Mouse (Mus musculus) brain, embryonic 14.5 days (tissue): ENCODE data around the gene Trappc10. TPM values are rescaled to one million over a fixed set of nuclear protein-coding genes. Genes with fewer than 3 reads are reported as not detected.
A peak's percentile ranks its signal among the peaks of the same experiment; 100 is the strongest.

ENCODE experiments used
- DNase-seq: peaks from one replicate; pipeline ENCODE4 v3.0.0-alpha.2; 2011; ENCODE audit warnings: low read depth
- CTCF ChIP-seq: fragments of 200-500 bp; IDR thresholded peaks from 2 replicates; pipeline ENCODE4 v1.5.1; 2012; ENCODE audit warnings: inconsistent platforms, mild to moderate bottlenecking, moderate library complexity, borderline replicate concordance; ENCODE audit not compliant: insufficient read depth, insufficient read length; ENCODE audit errors: extremely low read depth
- POLR2A ChIP-seq: fragments of 200-500 bp; IDR thresholded peaks from 2 replicates; pipeline ENCODE4 v1.6.1; 2012; ENCODE audit warnings: mild to moderate bottlenecking, inconsistent platforms, borderline replicate concordance; ENCODE audit not compliant: poor library complexity, insufficient read depth, insufficient read length, severe bottlenecking; ENCODE audit errors: extremely low read depth
- polyA plus RNA-seq: library from polyadenylated mRNA; depleted of rRNA; stranded (reverse); fragments of >200 nt; gene quantifications from 2 replicates; pipeline ENCODE4 v1.2.3, GENCODE M21; 2012; rRNA removed

Gene Trappc10
- polyA plus RNA-seq = 61.0 and 65.5 TPM in 2 replicates

- TF ChIP-seq POLR2A = peak; percentile 80
- no peak for TF ChIP-seq CTCF
- peak; percentile 92 for DNase-seq
Observed at GRCm38 (mm10) chr10:78244438-78245224, at the start of gene Trappc10. Trappc10 (minus strand) TSS chr10:78244641.

DNA sequence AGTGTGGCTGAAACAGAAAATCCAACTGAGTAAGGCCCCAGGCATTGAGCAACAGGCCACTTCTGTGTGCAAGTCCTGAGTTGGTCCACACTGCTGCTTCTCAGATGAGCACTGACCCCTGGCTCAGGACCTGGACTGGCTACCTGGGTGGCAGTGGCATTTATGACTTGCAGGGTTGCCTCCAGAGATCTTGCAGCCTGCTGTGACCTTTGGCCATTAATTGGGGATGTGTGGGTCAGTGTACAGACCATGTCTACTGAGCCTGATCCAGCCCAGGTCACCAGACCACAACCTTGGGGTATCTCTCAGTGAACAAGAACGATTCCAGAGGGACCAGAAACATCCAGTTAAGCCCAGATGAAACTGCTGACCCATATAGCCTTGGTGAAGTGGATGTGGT lies 49.1 kb upstream of the Trappc10 start:
- TF ChIP-seq CTCF (no peak), POLR2A (no peak)
- DNase-seq = no peak

GRCm38 (mm10) chr10:78292381-78292780 lies 47.9 kb upstream of the Trappc10 start:
- no peak for DNase-seq
- TF ChIP-seq POLR2A = no peak
- no peak for TF ChIP-seq CTCF

GRCm38 (mm10) chr10:78290730-78291535 lies 46.5 kb upstream of the Trappc10 start:
- no peak for DNase-seq
- TF ChIP-seq CTCF = no peak
- TF ChIP-seq POLR2A = no peak

- TF ChIP-seq POLR2A (no peak), CTCF (no peak)
- no peak for DNase-seq
Observed at GRCm38 (mm10) chr10:78288896-78289295, 44.5 kb upstream of the Trappc10 start.

- DNase-seq = no peak
- TF ChIP-seq POLR2A (no peak), CTCF (no peak)
Observed at GRCm38 (mm10) chr10:78288135-78288534, 43.7 kb upstream of the Trappc10 start.

GRCm38 (mm10) chr10:78287465-78288132 lies 43.2 kb upstream of the Trappc10 start:
- no peak for TF ChIP-seq POLR2A
- TF ChIP-seq CTCF = no peak
- DNase-seq = no peak

DNA sequence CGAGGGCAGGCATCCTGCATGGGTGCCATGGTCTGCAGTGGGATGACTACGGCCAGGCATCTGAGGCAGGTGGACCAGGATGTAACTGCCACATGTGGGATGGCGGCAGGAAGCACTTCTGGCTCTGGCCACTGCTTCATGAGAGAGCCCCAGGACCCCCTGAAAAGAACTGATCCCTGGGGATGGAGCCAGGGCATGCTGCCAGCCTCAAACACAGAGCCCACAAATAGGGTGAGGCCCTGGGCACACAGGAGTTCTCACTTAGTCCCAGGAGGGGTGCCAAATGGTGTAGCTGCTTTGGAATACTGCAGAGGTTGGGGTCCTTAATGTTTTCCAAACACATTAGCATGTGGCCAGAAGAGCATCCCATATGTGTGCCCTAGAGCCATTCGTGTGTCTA lies 41.5 kb upstream of the Trappc10 start:
- no peak for DNase-seq
- no peak for TF ChIP-seq CTCF
- TF ChIP-seq POLR2A = no peak

DNA sequence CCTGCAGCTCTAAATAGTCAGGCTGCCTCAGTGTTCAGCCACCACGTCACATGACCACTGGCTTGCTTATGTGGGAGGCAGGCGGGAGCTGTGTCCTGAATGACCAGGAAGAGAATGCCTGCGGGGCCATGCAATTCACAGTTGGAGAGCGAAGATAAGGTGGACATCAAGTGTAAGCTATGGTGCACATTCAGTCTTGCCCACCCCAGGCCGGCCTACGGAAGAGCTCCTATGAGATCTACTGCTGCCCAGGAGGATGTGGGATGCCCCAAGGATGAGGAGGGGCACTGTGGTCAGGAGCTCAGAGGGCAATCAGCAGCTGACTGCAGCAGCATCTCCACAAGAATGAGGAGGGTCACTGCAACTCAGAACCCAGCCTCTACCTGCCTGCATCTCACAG lies 41.0 kb upstream of the Trappc10 start:
- no peak for DNase-seq
- TF ChIP-seq POLR2A (no peak), CTCF (no peak)

DNA sequence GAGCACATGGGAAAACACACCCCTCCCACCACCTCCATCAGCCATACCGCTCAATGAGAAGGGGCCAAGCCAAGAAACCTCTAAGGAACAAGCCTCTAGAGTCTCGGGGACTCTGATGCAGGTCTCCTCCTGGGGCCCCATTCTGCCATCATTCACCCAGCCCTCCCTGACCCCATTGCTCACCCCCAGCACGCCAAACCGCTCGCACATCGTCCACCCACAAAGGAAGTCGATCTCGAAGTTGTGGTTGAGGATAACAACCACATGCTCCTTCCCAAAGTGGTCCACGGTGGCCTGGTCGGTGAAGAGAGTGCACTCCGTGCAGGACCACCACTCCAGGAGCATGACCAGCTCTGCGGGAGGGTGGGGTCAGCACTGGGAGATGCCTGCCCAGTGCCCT lies 40.4 kb upstream of the Trappc10 start:
- DNase-seq = no peak
- TF ChIP-seq CTCF (no peak), POLR2A (no peak)

GRCm38 (mm10) chr10:78282411-78282810 lies 38.0 kb upstream of the Trappc10 start:
- TF ChIP-seq CTCF (no peak), POLR2A (no peak)
- DNase-seq = no peak

DNA sequence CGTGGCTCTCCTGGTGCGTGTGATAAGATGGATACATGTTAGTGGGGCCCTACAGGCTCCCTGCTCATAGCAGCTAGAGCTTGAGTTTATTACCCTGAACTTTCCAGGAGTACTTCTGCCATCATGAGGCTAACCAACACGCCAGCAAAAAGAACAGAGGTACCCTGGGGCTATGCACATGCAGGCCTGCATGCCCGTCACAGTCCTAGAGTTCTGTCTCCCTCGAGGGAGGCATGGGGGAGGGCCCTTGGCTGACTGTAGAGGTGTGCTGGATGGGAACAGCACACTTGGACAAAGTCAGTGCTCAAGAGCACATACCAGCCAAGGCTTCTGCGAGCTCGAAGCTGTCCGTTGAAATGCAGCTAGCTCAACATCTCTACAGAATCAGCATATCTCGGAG lies 36.0 kb upstream of the Trappc10 start:
- TF ChIP-seq CTCF (no peak), POLR2A (no peak)
- no peak for DNase-seq

DNA sequence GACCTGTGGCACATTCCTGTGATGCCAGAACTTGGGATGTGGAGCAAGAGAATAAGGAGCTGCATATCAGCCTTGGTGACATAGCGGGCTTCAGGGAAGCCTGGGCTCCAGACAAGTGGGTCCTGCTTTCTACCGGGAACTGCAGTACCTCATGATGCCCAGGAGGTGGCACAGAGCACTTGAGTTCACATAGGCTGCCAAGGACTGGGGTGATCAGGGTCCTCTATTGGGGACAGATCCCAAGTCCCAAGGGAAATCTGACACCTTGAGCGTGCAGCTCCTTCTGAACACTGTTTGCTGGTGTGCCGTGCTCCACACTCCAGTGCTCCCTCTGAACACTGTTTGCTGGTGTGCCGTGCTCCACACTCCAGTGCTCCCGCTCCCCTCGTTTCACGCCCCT lies 34.8 kb upstream of the Trappc10 start:
- peak; percentile 85 for DNase-seq
- peak; percentile 82 for TF ChIP-seq CTCF
- no peak for TF ChIP-seq POLR2A

- no peak for DNase-seq
- no peak for TF ChIP-seq CTCF
- TF ChIP-seq POLR2A = no peak
Observed at GRCm38 (mm10) chr10:78277835-78278234, 33.4 kb upstream of the Trappc10 start.

- TF ChIP-seq CTCF (no peak), POLR2A (no peak)
- no peak for DNase-seq
Observed at GRCm38 (mm10) chr10:78276242-78276641, 31.8 kb upstream of the Trappc10 start.
